Mouse (Mus musculus) embryo, embryonic 9.5 days (tissue): ENCODE measurements at regions not wholly inside any gene's neighbourhood (a gene's known extent, or its start where the extent isn't known, plus 50 kb on each side); places are given as distances from the start of the nearest gene placed in this dataset.

ENCODE experiments used
- DNase-seq: peaks from one replicate; pipeline ENCODE4 v3.0.0-alpha.2; 2017; ENCODE audit errors: extremely low spot score

DNA sequence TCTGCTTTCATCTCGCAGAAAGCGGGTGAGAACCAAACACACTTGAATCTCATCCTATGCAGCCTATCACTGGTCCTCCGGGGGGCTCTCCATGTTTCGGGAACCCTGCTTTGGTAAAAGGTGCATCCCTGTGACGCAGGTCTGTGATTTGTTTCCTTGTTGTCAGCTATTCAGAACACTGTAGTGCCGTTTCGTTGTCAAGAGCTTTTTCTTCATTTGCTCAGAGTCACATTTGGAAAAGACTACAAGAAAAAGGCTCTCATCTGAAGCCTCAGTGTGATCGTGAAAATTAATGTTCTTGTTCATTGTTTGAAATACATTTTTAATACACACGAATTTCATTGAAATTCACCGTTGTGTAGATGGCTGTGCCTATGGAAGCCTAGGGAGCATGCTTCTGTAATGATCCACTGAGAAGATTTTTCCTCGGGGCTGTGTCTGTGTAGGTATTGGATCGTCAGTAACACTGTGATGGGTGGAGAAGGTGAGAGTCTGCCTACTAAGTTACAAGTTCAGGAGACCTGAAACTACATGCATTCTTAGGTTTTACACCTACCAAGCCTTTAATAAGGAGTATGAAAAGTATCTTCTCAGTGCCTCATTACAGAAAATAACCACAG, 112.0 kb upstream of the Paqr3 start:
- DNase-seq: no peak

DNA sequence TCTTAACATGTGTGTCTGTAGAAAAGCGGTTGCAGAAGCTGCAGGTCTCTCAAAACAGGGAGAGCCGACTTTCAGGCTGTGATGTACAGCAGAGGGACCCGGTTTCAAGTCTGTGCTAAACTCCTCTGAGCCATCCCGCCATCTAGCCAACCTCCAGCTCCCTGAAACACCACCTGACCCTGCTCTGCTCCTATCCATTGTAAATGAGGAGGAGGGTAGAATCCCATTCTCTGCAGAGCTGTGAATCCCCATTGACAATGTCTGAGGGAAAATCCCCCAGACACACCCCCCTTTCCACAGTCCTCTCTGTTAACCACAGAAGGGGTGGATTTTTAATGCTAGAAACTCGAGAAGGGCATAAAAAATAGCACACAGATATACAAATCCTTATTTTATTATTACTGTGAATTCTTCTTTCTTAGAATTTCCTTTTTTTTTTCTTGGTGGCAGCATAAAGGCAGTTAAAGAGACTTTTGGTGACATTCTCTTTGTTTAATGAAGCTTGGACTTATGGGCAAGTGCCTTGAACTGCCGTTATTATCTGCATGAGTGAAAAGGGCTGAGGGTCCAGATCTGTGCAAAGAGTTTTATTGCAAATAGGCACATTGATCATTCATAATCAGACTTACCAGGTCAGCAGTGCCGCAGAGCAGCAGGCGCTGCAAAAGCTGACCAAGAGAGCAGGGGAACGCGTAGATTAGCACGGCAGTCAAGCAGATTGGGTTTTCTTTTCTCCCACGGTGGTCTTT, 111.3 kb upstream of the Paqr3 start:
- DNase-seq: peak; percentile 32

GRCm38 (mm10) chr5:97218712-97219111, 107.3 kb upstream of the Paqr3 start:
- no peak for DNase-seq

DNA sequence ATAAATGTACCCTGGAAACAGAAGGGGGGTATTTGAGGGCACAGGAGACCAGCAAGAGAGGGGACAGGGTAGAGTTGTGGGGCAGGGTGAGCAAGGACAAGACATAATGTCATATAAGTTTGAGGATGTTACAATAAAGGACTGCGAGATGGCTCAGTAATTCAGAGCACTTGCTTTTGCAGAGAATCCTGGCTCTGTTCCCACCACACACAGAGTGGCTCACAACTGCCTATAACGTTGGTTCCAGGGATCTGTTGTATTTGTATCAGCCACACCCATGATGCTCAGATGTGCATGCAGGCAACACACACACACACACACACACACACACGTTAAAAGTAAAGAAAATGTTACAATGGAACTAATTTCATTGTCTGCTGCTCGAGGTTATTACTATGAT, 94.2 kb upstream of the Paqr3 start:
- no peak for DNase-seq

GRCm38 (mm10) chr5:97204337-97204736, 92.9 kb upstream of the Paqr3 start:
- DNase-seq: no peak

DNA sequence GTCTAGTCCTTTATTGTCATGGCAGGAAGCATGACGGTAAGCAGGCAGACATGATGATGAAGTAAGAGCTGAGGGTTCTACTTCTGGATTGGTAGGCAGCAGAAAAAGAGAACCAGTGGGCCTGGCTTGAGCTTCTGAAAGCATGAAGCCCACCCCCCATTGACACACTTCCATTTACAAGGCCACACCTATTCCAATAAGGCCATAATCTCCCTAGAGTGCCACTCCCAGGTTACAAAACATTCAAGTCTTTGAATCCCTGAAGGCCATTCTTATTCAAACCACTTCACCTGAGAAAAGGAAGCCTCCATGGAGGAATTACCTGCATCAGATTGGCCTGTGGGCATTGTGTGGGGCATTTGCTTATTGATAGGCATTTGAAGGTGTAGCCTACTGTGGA, 92.2 kb upstream of the Paqr3 start:
- no peak for DNase-seq

DNA sequence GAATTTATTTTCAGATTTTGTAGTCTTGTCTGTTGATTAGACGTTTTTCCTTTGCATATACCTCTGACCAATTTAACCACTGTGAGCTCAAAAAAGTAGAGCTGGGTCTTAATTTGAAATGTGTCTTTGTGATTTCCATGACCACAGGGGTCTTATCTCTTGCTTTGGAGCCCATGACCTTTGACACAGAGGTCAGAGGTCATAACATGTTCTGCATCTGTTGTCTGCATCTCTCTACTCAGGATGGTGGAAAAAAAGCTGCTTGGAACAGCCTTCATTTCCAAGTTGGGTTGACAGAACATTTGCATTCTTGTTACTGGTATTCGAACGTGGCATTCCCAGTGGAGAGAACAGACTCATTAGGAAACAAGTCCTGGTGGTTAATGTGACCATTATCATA, 91.2 kb upstream of the Paqr3 start:
- peak; percentile 51 for DNase-seq

DNA sequence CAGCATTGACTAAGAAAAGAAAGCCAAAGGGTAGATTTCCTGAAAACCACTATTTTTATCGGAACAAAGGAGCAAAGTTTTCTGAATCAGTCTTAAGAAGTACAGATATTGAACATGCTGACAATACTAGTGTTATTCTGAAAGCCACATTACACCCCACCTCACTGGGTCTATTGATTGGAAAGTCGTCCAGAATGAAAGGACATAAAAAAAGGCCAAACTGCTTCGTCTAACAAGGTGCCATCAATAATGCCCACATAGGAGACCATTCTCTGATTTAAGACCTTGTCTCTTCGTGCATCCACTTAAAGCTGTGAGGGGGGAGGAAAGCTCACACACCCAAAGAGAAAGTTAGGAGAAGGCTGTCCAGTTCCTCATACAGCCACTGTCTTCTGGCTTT, 89.3 kb upstream of the Paqr3 start:
- DNase-seq: peak; percentile 15

DNA sequence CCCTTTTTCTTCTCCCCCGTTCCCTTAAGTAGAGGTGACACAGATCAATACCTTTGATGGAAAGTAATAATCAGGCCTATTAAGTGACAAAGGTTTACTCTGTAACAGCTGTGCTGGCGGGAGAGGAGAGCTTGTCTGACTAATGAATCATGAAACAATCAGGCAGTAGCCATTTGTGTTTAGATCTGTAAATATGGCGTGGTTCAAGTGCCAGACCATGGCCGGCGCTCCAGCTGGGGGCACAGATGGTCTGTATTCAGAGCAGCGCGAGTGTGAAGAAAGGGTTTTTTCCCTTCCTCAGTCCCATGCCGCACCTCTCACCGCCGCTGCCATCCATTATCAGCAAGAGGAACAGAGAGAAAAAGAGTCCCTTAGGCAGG, 83.9 kb upstream of the Paqr3 start:
- DNase-seq: no peak

DNA sequence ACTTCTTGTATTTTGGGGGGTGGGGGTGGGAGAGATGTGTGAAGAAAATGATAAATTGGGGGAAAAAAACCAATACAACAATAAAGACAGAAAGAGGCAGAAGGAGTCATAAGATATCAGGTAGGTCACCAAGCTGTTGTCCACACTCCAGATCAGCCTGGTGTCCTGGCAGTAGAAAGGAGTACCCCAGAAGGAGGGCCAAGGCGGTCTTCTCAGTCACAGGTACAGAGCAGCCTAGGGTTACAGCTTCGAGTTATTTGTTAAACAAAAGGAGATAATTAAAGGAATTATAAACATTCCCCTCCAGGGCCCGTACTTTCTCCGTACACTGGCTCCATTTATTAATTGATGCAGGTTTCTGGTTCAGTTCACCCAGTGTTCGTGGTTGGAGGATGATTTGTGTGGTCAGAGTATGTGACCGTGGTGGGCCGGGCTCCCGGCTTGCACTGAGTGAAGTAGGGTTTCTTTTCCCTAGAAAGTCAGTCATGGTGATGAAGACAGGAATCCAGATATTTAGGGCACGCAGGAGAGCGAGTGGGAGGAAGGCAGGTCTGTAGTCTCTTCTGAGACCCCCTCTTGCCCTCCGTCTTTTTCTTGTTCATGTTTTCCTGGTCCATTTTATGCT, 83.4 kb upstream of the Paqr3 start:
- DNase-seq: no peak

DNA sequence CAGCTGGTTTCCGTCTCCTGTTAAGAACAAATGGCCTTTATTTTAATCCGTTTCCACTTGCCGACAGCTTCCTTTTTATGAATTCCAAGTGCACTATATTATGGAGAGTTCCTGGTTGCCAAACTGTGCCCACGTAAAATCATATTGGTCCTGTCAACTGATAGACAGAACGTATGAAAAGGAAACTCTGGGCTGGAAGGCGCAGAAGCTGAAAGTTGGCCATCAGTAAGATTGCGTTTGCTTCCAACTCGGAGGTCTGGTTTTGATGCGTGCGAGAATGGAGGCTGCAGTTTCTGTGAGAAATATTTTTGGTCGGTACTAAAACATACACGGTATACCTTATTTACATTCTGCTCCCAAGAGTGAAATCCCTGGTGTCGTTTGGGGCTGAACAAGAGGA, 81.3 kb upstream of the Paqr3 start:
- no peak for DNase-seq

- DNase-seq: no peak
Observed at GRCm38 (mm10) chr5:97190695-97191094, 79.3 kb upstream of the Paqr3 start.

DNA sequence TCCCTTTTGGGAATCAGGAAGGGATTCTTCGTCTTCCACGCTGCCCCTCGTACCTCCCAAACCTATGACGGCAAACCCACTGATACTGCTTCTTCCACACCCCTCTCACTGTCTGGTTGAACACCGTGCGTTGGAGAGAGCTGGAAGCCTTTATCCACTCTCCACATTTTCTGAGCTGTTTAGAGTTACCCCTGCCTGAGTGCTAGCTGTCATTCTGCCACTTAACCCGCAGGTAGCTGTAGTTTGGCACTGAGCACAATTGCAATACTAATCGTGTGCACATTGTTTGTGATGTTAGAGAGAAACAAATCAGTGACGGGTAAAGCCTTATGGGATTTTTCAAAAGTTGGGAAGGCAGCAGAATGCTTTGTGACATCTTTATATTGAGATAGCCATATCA, 73.1 kb upstream of the Paqr3 start:
- no peak for DNase-seq

DNA sequence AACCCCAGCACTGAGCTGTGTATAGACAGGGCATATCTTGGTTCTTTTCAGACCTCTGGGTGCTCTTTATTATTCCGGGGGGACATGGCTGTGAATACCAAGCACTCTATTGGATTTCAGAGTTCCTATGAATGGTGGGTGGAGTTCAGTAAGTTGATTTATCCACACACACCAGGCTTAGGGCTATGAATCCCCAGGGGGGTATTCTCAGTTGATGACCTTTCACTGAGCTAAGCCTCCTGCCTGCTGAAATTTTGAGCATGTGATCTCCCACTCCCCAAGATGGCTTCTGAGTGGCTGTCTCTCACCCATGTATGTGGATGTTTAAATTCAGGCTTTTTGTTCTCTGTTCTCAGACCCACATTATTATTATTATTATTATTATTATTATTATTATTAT, 69.9 kb upstream of the Paqr3 start:
- no peak for DNase-seq

DNA sequence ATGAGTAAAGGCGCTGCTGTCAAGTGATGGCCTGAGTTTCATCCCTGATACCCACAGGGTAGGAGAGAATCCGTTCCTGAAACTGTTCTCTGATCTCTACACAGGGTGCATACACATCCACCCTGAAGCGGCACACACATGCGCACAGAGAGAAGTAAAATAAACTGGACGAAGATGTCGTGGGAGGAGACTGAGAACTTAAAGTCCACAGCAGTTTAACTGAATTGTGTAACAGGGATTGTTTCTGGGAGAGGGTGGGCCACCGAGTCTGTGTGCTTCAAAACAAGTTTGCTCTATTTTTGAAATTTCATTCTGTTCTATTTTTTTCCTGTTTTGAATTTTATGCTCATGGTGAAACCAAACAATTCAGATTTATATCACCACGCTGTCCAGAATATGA, 63.0 kb upstream of the Paqr3 start:
- no peak for DNase-seq

- DNase-seq: no peak
Observed at GRCm38 (mm10) chr5:97167401-97168249, 56.2 kb upstream of the Paqr3 start.

GRCm38 (mm10) chr5:97166128-97166883, 54.9 kb upstream of the Paqr3 start:
- peak; percentile 8 for DNase-seq
